Mouse (Mus musculus): Measurements from ENCODE around the gene Krt82. TPM values are rescaled to one million over a fixed set of nuclear protein-coding genes. Genes with fewer than 3 reads are reported as not detected.
A peak's percentile ranks its signal among the peaks of the same experiment; 100 is the strongest.

The Krt82 gene
- not detected in 2 replicates for polyA plus RNA-seq (2016; fragmentation: Nextera tagmentation; extraction: Ambion mirVana)

GRCm38 (mm10) chr15:101550567-101550966 lies at the start of gene Krt82:
Krt82 (minus strand) TSS chr15:101550667.
- WGBS = 86% methylated on average over 7 of the region's 7 CpGs
- no peak for DNase-seq (ENCODE audit: extremely low spot score, low spot score)

DNA sequence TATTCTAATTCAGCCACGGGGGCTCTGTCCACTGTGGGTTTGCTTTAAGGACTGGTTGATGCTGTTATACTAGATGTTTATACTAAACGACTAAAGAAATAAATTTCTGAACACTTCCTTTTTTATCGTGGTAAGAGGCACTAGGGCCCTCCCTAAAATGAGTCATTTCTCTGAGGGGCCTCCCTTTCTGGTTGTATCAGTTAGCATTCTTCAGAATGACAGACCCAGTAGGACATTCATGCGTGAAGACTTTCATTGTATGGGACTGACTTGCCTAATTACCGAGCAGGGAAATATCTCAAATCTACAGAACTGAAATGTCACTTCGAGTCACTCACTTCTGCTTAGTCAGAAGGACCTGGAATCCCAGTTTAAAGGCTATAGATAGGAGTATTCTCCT lies 48.7 kb upstream of the Krt82 start:
- Histone ChIP-seq H3K27ac (no peak overlapping the region), H3K4me1 (no peaks in the 10 kb centered on the region), H3K36me3 (replicated peaks) (no peaks in the 10 kb centered on the region), H3K4me3 (no peak overlapping the region), H3K9me3 (peaks cover 3% of the 10 kb centered on the region; the same call in 1 of the 2 replicates), H3K27me3 (ENCODE audit: poor library complexity, severe bottlenecking) (no peaks in the 10 kb centered on the region)
- WGBS = 79% methylated on average over 6 of the region's 6 CpGs
- no peak for DNase-seq (ENCODE audit: extremely low spot score, low spot score)

More at GRCm38 (mm10) chr15:101550567-101550966, at the start of gene Krt82:
- Histone ChIP-seq H3K36me3 (replicated peaks) (no peaks in the 10 kb centered on the region), H3K27ac (no peak within 1 kb of the TSS), H3K4me3 (no peak within 1 kb of the TSS), H3K27me3 (ENCODE audit: poor library complexity, severe bottlenecking) (peaks cover 41% of the 10 kb centered on the region), H3K4me1 (peaks cover 11% of the 10 kb centered on the region), H3K9me3 (no peaks in the 10 kb centered on the region)

DNA sequence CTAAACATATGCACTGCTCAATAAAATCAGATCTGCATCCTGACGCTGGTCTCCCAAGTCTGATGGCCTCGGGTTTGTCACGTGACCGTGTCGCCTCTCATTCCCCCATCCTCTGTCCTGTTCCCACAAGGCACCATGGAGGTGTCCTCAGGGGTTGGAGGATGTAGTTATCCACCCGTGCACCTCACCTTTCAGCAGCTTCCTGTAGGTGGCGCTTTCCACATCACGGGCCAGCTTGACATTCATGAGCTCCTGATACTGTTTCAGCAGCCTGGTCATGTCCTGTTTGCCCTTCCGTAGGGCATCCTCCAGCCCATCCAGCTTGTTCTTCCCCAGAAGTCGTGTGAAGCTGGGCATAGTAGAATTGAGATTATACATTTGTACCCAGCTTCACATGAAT lies 37.7 kb upstream of the Krt82 start:
- DNase-seq (ENCODE audit: extremely low spot score, low spot score) = no peak
- Histone ChIP-seq H3K27ac (no peak overlapping the region), H3K9me3 (no peaks in the 10 kb centered on the region), H3K27me3 (ENCODE audit: poor library complexity, severe bottlenecking) (no peaks in the 10 kb centered on the region), H3K4me1 (no peaks in the 10 kb centered on the region), H3K36me3 (replicated peaks) (no peaks in the 10 kb centered on the region), H3K4me3 (no peak overlapping the region)
- 81% methylated on average over 10 of the region's 10 CpGs for WGBS

- Histone ChIP-seq H3K36me3 (replicated peaks) (no peaks in the 10 kb centered on the region), H3K27ac (no peak overlapping the region), H3K4me3 (no peak overlapping the region), H3K4me1 (no peaks in the 10 kb centered on the region), H3K9me3 (no peaks in the 10 kb centered on the region), H3K27me3 (ENCODE audit: poor library complexity, severe bottlenecking) (no peaks in the 10 kb centered on the region)
- no peak for DNase-seq (ENCODE audit: extremely low spot score, low spot score)
- 76% methylated on average over 2 of the region's 2 CpGs for whole genome bisulfite sequencing
These were observed 34.0 kb upstream of the Krt82 start for GRCm38 (mm10) chr15:101584456-101584855.

GRCm38 (mm10) chr15:101583211-101583965 lies 32.9 kb upstream of the Krt82 start:
- no peaks in the 10 kb centered on the region for H3K4me1 ChIP-seq

GRCm38 (mm10) chr15:101581701-101582100 lies 31.2 kb upstream of the Krt82 start:
- Histone ChIP-seq H3K27ac (no peak overlapping the region), H3K36me3 (replicated peaks) (no peaks in the 10 kb centered on the region), H3K4me3 (no peak overlapping the region), H3K4me1 (no peaks in the 10 kb centered on the region), H3K9me3 (no peaks in the 10 kb centered on the region), H3K27me3 (ENCODE audit: poor library complexity, severe bottlenecking) (no peaks in the 10 kb centered on the region)
- 88% methylated on average over 3 of the region's 3 CpGs for whole genome bisulfite sequencing
- no peak for DNase-seq (ENCODE audit: extremely low spot score, low spot score)

More at GRCm38 (mm10) chr15:101583211-101583965, 32.9 kb upstream of the Krt82 start:
- 82% methylated on average over 8 of the region's 8 CpGs for WGBS
- Histone ChIP-seq H3K27me3 (ENCODE audit: poor library complexity, severe bottlenecking) (no peaks in the 10 kb centered on the region), H3K9me3 (no peaks in the 10 kb centered on the region), H3K27ac (no peak overlapping the region), H3K36me3 (replicated peaks) (no peaks in the 10 kb centered on the region), H3K4me3 (no peak overlapping the region)
- DNase-seq (ENCODE audit: extremely low spot score, low spot score) = no peak

DNA sequence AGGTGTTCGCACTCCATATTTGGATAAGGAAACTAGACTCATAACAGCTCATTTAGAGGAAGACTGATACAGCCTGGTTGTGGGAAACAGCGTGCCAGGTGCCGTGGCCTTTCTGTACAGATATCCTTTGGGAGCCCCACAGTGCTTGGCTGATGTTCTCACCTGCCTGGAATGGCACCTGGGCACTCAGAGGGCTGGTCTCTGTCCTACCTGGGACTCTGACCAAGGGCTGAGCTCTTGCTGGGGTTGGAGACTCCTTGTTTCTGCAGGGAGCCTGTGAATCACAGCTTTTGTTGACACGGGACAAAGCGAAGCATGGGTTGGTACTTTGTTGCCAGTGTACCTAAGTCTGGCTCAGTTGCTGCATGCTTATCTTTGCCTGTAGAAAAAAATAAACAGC lies 25.0 kb upstream of the Krt82 start:
- Histone ChIP-seq H3K4me1 (peaks cover 16% of the 10 kb centered on the region), H3K4me3 (no peak overlapping the region), H3K27me3 (ENCODE audit: poor library complexity, severe bottlenecking) (no peaks in the 10 kb centered on the region), H3K9me3 (no peaks in the 10 kb centered on the region), H3K36me3 (replicated peaks) (no peaks in the 10 kb centered on the region), H3K27ac (no peak overlapping the region)
- no peak for DNase-seq (ENCODE audit: extremely low spot score, low spot score)
- WGBS = 82% methylated on average over 5 of the region's 5 CpGs

DNA sequence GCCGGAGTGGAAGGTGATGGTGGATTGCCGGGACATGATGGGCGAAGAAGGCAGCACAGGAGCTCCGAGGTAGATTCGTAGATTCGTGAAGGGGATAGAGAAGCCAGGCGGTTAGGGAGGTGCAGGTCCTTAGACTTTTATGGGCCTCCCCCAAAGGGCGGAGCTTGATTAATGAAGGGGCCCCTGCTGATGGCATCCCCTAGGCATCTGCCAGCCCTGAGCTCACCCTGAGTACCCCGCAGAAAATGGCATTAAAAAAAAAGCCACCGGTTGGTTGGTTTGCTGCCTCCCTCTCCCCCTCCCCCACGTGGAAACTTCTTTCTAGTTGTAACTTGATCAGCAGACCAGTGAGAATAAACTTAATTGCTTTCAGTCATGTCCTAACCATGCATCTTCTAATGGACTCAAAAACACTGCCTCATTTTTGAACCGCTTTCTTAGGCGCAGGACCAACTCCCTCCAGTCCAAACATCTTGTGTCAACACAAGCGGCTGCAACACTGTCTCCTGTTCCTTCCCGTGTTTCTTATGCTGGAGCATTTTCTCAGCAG lies 23.4 kb upstream of the Krt82 start, which contains the start of gene Krt75:
Gene Krt75 (minus strand): TSS at position 109 of the 550 bp plus-strand sequence.
- WGBS = 82% methylated on average over 15 of the region's 15 CpGs
- Histone ChIP-seq H3K4me1 (peaks cover 16% of the 10 kb centered on the region), H3K27ac (0 out of 2 replicates have a peak within 1 kb of the TSS, but pooled peaks have one; percentile 11), H3K27me3 (ENCODE audit: poor library complexity, severe bottlenecking) (no peaks in the 10 kb centered on the region), H3K9me3 (no peaks in the 10 kb centered on the region), H3K4me3 (no peak within 1 kb of the TSS), H3K36me3 (replicated peaks) (no peaks in the 10 kb centered on the region)
- no peak for DNase-seq (ENCODE audit: extremely low spot score, low spot score)

DNA sequence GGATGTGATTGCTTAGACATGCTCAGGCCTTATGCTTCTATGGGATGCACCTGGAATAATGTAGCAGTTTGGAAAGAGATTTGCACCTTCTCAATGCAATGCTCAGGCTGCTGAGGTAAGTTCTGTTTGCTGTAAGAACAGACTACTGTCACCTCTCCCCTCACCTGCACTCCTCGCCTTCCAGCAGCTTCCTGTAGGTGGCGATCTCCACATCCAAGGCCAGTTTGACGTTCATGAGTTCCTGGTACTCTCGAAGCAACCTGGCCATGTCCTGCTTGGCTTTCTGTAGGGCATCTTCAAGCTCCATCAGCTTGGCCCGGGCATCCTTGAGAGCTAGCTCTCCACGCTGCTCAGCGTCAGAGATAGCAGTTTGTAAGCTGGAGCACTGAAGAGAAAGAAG lies 17.3 kb upstream of the Krt82 start:
- Histone ChIP-seq H3K9me3 (no peaks in the 10 kb centered on the region), H3K4me3 (no peak overlapping the region)
- 46% methylated on average over 7 of the region's 7 CpGs for WGBS

GRCm38 (mm10) chr15:101562850-101563249 lies 12.4 kb upstream of the Krt82 start, which contains the start of gene Krt90:
Krt90 (minus strand) TSS chr15:101562950.
- Histone ChIP-seq H3K27me3 (ENCODE audit: poor library complexity, severe bottlenecking) (peaks cover 4% of the 10 kb centered on the region; the same call in 1 of the 2 replicates), H3K4me1 (peaks cover 11% of the 10 kb centered on the region), H3K4me3 (no peak within 1 kb of the TSS), H3K27ac (no peak within 1 kb of the TSS), H3K9me3 (no peaks in the 10 kb centered on the region), H3K36me3 (replicated peaks) (no peaks in the 10 kb centered on the region)
- no peak for DNase-seq (ENCODE audit: extremely low spot score, low spot score)
- 66% methylated on average over 5 of the region's 5 CpGs for WGBS

More for the DNA sequence above, 17.3 kb upstream of the Krt82 start:
- Histone ChIP-seq H3K4me1 (peaks cover 6% of the 10 kb centered on the region; the same call in 1 of the 2 replicates), H3K36me3 (replicated peaks) (no peaks in the 10 kb centered on the region), H3K27ac (no peak overlapping the region), H3K27me3 (ENCODE audit: poor library complexity, severe bottlenecking) (no peaks in the 10 kb centered on the region)
- DNase-seq (ENCODE audit: extremely low spot score, low spot score) = no peak

DNA sequence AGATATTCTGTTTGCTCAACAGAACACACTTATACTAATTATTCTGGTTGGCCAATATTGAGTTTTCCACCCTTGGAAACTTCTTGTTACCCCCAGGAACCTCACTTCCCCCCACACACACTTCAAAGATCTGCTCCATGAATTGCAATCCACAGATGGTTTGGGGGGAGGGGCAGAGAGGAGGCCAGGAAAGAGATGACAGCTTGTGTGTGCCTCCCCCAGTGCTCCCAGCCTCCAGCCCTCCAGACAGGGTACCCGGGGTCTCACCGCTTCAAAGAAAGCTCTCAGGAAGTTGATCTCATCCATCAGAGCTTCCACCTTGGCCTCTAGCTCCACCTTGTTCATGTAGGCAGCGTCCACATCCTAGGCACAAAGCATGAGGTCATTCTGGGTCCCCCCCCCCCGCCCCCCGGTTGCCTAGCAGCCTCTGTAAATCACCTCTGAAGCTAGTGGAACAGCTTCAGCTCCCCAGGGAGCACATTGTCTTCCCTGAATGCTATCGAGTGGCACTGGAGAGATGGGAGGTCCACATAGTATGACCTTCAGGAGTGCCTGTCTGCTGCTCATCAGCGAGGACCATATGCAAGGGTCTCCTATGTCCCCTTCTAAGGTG lies 7.7 kb upstream of the Krt82 start:
- WGBS = 19% methylated on average over 7 of the region's 7 CpGs
- H3K4me3 ChIP-seq = no peak overlapping the region; the same call in 1 of the 2 replicates
- peak overlapping the region; percentile 56 for H3K27ac ChIP-seq

GRCm38 (mm10) chr15:101553169-101553568 lies 2.7 kb upstream of the Krt82 start:
- peak overlapping the region; percentile 23; the same call in 1 of the 2 replicates for H3K4me3 ChIP-seq
- peaks cover 48% of the 10 kb centered on the region for H3K27me3 ChIP-seq (ENCODE audit: poor library complexity, severe bottlenecking)
- peak; percentile 43 for DNase-seq (ENCODE audit: extremely low spot score, low spot score)
- under 1% methylated on average over 11 of the region's 11 CpGs for WGBS
- H3K9me3 ChIP-seq = no peaks in the 10 kb centered on the region
- no peak overlapping the region for H3K27ac ChIP-seq
- H3K36me3 ChIP-seq (replicated peaks) = no peaks in the 10 kb centered on the region
- H3K4me1 ChIP-seq = peaks cover 21% of the 10 kb centered on the region

More for the DNA sequence above, 7.7 kb upstream of the Krt82 start:
- peak; percentile 55 for DNase-seq (ENCODE audit: extremely low spot score, low spot score)
- H3K27me3 ChIP-seq (ENCODE audit: poor library complexity, severe bottlenecking) = peaks cover 30% of the 10 kb centered on the region
- H3K36me3 ChIP-seq (replicated peaks) = no peaks in the 10 kb centered on the region
- no peaks in the 10 kb centered on the region for H3K9me3 ChIP-seq
- H3K4me1 ChIP-seq = peaks cover 20% of the 10 kb centered on the region

Measured in forebrain, embryonic 10.5 days (tissue).